Mouse (Mus musculus) intestine, embryonic 14.5 days (tissue): Measurements from ENCODE around the gene Bcl2l11. TPM values are rescaled to one million over a fixed set of nuclear protein-coding genes. Genes with fewer than 3 reads are reported as not detected.

Experiments used
- ATAC-seq: fragments of 200-750 bp; cut with Nextera tagmentation; replicated peaks from 2 replicates; pipeline ENCODE4 v1.8.0; 2017; ENCODE audit warnings: low read depth, moderate number of reproducible peaks, moderate TSS enrichment, moderate library complexity; ENCODE audit not compliant: low FRiP score, low TSS enrichment
- DNase-seq: peaks from one replicate; pipeline ENCODE4 v3.0.0-alpha.2; 2018; ENCODE audit warnings: low spot score
- H3K27ac ChIP-seq: fragments of 300-500 bp; sonication (generic); 2 replicates; pipeline ENCODE4 v1.5.1; 2014; ENCODE audit warnings: low read depth, mild to moderate bottlenecking, control low read depth
- H3K27me3 ChIP-seq: fragments of 300-500 bp; sonication (generic); replicated peaks from 2 replicates; pipeline ENCODE4 v1.6.1; 2014; ENCODE audit warnings: low read length, control low read depth; ENCODE audit not compliant: control insufficient read depth, insufficient read depth
- H3K36me3 ChIP-seq: fragments of 300-500 bp; sonication (generic); 2 replicates; pipeline ENCODE4 v1.6.1; 2014; ENCODE audit warnings: low read length, control low read depth; ENCODE audit not compliant: control insufficient read depth, insufficient read depth
- H3K4me1 ChIP-seq: fragments of 300-500 bp; sonication (generic); replicated peaks from 2 replicates; pipeline ENCODE4 v1.6.1; 2014; ENCODE audit warnings: low read length, control low read depth, mixed read lengths; ENCODE audit not compliant: control insufficient read depth, insufficient read depth
- H3K4me2 ChIP-seq: fragments of 300-500 bp; sonication (generic); 2 replicates; pipeline ENCODE4 v1.6.1; 2014; ENCODE audit warnings: low read length
- H3K4me3 ChIP-seq: fragments of 300-500 bp; sonication (generic); 2 replicates; pipeline ENCODE4 v1.5.1; 2014; ENCODE audit warnings: low read depth, low read length, control low read depth, mixed read lengths
- H3K9ac ChIP-seq: fragments of 300-500 bp; sonication (generic); 2 replicates; pipeline ENCODE4 v1.6.1; 2014; ENCODE audit warnings: mild to moderate bottlenecking, low read length
- H3K9me3 ChIP-seq: fragments of 300-500 bp; sonication (generic); 2 replicates; pipeline ENCODE4 v1.6.1; 2016; ENCODE audit warnings: low read length, control low read depth; ENCODE audit not compliant: control insufficient read depth
- WGBS: fragments of 180-500 bp; shearing (Covaris S2); extraction: QIAGEN DNeasy Blood & Tissue Kit; methylation state at CpG from one replicate; pipeline ENCODE4 v1.1.7; 2014; 5-methylcytosine and 5-hydroxymethylcytosine counted together
- polyA plus RNA-seq: library from polyadenylated mRNA; unstranded; fragments of >200 nt; fragmentation: Nextera tagmentation; extraction: Ambion mirVana; gene quantifications from 2 replicates; pipeline ENCODE4 v1.2.1, GENCODE M21; 2014

The Bcl2l11 gene
- polyA plus RNA-seq, 1 experiment from 2014 or later, result 14.1 TPM

GRCm38 (mm10) chr2:128188461-128188860 lies 62.6 kb downstream of the Bcl2l11 start:
- no peak for ATAC-seq
- Histone ChIP-seq H3K27ac (no peak overlapping the region), H3K27me3 (no peaks in the 10 kb centered on the region), H3K9me3 (no peaks in the 10 kb centered on the region), H3K4me3 (no peak overlapping the region), H3K36me3 (no peaks in the 10 kb centered on the region), H3K4me2 (no peak overlapping the region), H3K4me1 (no peaks in the 10 kb centered on the region; the same call in 1 of the 2 replicates), H3K9ac (no peak overlapping the region)
- WGBS, result 89% methylated on average over 3 of the region's 3 CpGs
- no peak for DNase-seq

- DNase-seq, result no peak
Measured at GRCm38 (mm10) chr2:128189691-128190090, 63.9 kb downstream of the Bcl2l11 start.

GRCm38 (mm10) chr2:128190196-128190595 lies 64.4 kb downstream of the Bcl2l11 start:
- no peak overlapping the region for H3K4me2 ChIP-seq
- H3K4me1 ChIP-seq, result no peaks in the 10 kb centered on the region; the same call in 1 of the 2 replicates
- 81% methylated on average over 5 of the region's 5 CpGs for WGBS
- ATAC-seq (no peak), DNase-seq (no peak)
- H3K36me3 ChIP-seq, result no peaks in the 10 kb centered on the region
- no peaks in the 10 kb centered on the region for H3K9me3 ChIP-seq
- no peak overlapping the region for H3K9ac ChIP-seq
- H3K27me3 ChIP-seq, result no peaks in the 10 kb centered on the region
- H3K4me3 ChIP-seq, result no peak overlapping the region
- H3K27ac ChIP-seq, result no peak overlapping the region

More at GRCm38 (mm10) chr2:128189691-128190090, 63.9 kb downstream of the Bcl2l11 start:
- Histone ChIP-seq H3K27me3 (no peaks in the 10 kb centered on the region), H3K4me1 (no peaks in the 10 kb centered on the region; the same call in 1 of the 2 replicates), H3K27ac (no peak overlapping the region), H3K4me3 (no peak overlapping the region), H3K9me3 (no peaks in the 10 kb centered on the region), H3K4me2 (0 out of 2 replicates have a peak overlapping the region, but pooled peaks have one; percentile 9), H3K9ac (no peak overlapping the region), H3K36me3 (no peaks in the 10 kb centered on the region)
- 32% methylated on average over 10 of the region's 10 CpGs for WGBS
- no peak for ATAC-seq

- no peak overlapping the region for H3K27ac ChIP-seq
- H3K9ac ChIP-seq, result no peak overlapping the region
- WGBS, result 81% methylated on average over 4 of the region's 4 CpGs
- no peaks in the 10 kb centered on the region; the same call in 1 of the 2 replicates for H3K4me1 ChIP-seq
- no peak for ATAC-seq
- H3K4me2 ChIP-seq, result no peak overlapping the region
- H3K4me3 ChIP-seq, result no peak overlapping the region
- H3K36me3 ChIP-seq, result no peaks in the 10 kb centered on the region
- DNase-seq, result no peak
- no peaks in the 10 kb centered on the region for H3K9me3 ChIP-seq
- H3K27me3 ChIP-seq, result no peaks in the 10 kb centered on the region
Measured at GRCm38 (mm10) chr2:128193411-128193810, 67.6 kb downstream of the Bcl2l11 start.

- Histone ChIP-seq H3K4me2 (no peak overlapping the region), H3K27me3 (no peaks in the 10 kb centered on the region), H3K4me1 (no peaks in the 10 kb centered on the region), H3K9ac (no peak overlapping the region), H3K36me3 (no peaks in the 10 kb centered on the region), H3K9me3 (no peaks in the 10 kb centered on the region), H3K27ac (no peak overlapping the region), H3K4me3 (no peak overlapping the region)
- no peak for ATAC-seq
- DNase-seq, result no peak
- 84% methylated on average over 3 of the region's 3 CpGs for WGBS
Measured at GRCm38 (mm10) chr2:128197379-128197778, 71.5 kb downstream of the Bcl2l11 start.

DNA sequence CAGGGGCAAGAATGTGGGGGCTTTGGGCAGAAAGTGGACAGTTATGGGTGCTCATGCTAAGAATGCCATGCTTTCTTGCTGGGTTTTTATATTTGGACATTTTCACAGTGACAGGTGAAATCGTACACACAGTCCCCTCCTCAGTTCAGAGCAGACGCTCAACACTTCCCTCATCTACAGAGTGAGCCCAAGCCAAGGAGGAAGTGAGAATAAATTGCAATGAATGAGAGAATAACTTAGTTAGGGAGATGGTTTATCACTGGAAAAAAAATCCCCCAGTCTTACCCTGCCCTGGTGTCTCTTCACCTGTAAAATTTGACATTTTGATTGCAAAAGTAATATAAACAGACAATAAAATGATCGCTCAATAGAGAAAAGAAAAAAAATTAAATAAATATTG lies 77.3 kb downstream of the Bcl2l11 start:
- no peak overlapping the region for H3K4me2 ChIP-seq
- 43% methylated on average over 3 of the region's 3 CpGs for WGBS
- no peaks in the 10 kb centered on the region for H3K9me3 ChIP-seq
- no peak for DNase-seq
- no peaks in the 10 kb centered on the region for H3K27me3 ChIP-seq
- H3K36me3 ChIP-seq, result no peaks in the 10 kb centered on the region
- no peak for ATAC-seq
- no peak overlapping the region for H3K9ac ChIP-seq
- H3K27ac ChIP-seq, result no peak overlapping the region
- H3K4me3 ChIP-seq, result no peak overlapping the region
- no peaks in the 10 kb centered on the region for H3K4me1 ChIP-seq

DNA sequence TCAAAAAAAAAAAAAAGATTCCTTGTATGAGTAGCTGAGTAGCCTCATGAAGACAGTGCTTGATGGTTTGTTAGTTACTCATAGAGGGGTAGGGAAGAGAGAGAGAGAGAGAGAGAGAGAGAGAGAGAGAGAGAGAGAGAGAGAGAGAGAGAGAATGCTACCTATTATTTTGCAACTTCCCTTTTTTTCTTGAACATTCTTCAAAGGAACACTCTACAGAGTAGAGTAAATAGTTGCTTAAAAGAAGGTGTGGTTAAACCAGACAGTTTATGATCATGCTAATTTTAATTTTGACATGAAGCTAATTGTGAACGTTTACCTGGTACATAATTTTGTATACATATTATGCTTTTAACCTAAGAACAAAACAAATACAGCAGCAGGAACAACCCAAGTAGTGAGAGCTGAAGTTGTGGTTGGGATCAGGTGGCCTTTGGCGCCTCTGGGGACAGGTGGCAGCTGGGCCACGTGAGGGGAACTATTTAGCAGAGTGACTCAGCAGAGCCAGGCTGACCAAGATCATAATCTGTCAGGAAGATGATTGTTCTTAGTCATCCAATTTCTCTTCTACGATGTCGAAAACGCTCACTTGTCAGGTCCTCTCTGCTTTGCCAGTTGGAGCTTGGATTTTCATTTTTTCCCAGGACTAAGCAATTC lies 78.0 kb downstream of the Bcl2l11 start:
- Histone ChIP-seq H3K9me3 (no peaks in the 10 kb centered on the region), H3K27me3 (no peaks in the 10 kb centered on the region), H3K27ac (no peak overlapping the region), H3K4me2 (no peak overlapping the region), H3K4me1 (no peaks in the 10 kb centered on the region), H3K36me3 (no peaks in the 10 kb centered on the region), H3K4me3 (no peak overlapping the region), H3K9ac (no peak overlapping the region)
- WGBS, result 77% methylated on average over 6 of the region's 6 CpGs
- ATAC-seq (no peak), DNase-seq (no peak)

DNA sequence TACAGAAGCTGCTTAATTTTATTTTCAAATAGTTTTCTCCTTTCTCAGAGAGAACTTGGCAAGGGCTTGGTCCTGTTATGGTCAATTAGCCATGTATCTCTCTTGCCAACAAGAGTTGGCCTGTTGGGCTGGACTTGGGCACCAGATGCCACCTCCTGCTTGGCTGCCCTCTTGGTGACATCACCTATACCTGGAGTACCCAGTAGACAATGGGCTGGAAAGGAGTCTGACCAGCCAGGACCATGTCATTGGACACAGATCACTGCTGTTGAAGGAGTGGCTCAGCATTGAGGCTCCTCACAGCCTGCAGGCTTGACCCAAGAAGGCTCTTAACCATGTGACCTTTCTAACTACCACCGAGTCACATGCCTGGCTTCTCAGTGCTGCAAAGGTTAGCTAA lies 82.7 kb downstream of the Bcl2l11 start:
- Histone ChIP-seq H3K4me3 (no peak overlapping the region), H3K9me3 (no peaks in the 10 kb centered on the region), H3K4me1 (peaks cover 16% of the 10 kb centered on the region), H3K36me3 (no peaks in the 10 kb centered on the region), H3K4me2 (no peak overlapping the region), H3K27me3 (no peaks in the 10 kb centered on the region), H3K9ac (no peak overlapping the region), H3K27ac (no peak overlapping the region)
- 73% methylated on average over 1 of the region's 1 CpGs for WGBS
- ATAC-seq, result no peak
- no peak for DNase-seq

GRCm38 (mm10) chr2:128209841-128210329 lies 84.0 kb downstream of the Bcl2l11 start:
- Histone ChIP-seq H3K4me3 (no peak overlapping the region), H3K27me3 (no peaks in the 10 kb centered on the region), H3K9me3 (no peaks in the 10 kb centered on the region), H3K27ac (no peak overlapping the region), H3K4me1 (peaks cover 16% of the 10 kb centered on the region), H3K36me3 (no peaks in the 10 kb centered on the region), H3K9ac (no peak overlapping the region), H3K4me2 (no peak overlapping the region)
- DNase-seq, result no peak
- WGBS, result 71% methylated on average over 2 of the region's 2 CpGs
- ATAC-seq, result no peak
